ENCODE assay signal across 7 mouse cellular contexts in genomic region chrX:106219171-106220032, GRCm38 (mm10). TPM values are rescaled to one million over a fixed set of nuclear protein-coding genes. Genes with fewer than 3 reads are reported as not detected.
A peak's percentile ranks its signal among the peaks of the same experiment; 100 is the strongest.
DNase-seq lines count a peak whose midpoint lies in the region; ATAC-seq and TF ChIP-seq lines count a peak whose summit lies in the region.

No protein-coding gene starts in this region.

- H3K27ac ChIP-seq in embryonic facial prominence, embryonic 11.5 days (replicated peaks; ENCODE audit: low read depth, low read length) = no peak overlapping the region
- no peak overlapping the region for H3K27ac ChIP-seq in kidney, adult 2 months (ENCODE audit: insufficient read depth, low read depth, low read length)
- no peak overlapping the region for H3K27ac ChIP-seq in limb, embryonic 11.5 days (replicated peaks; ENCODE audit: low read depth, low read length)
- peak overlapping the region; percentile 90 for H3K27ac ChIP-seq in midbrain, embryonic 13.5 days

- ATAC-seq in embryonic facial prominence, embryonic 11.5 days (replicated peaks; ENCODE audit: insufficient number of reproducible peaks, low FRiP score, low TSS enrichment, low read depth) = peak; percentile 95
- peak; percentile 95 for ATAC-seq in limb, embryonic 11.5 days (ENCODE audit: insufficient number of reproducible peaks, low FRiP score, low TSS enrichment, low read depth)
- peak; percentile 98 for ATAC-seq in midbrain, embryonic 13.5 days

- no peaks in the 10 kb centered on the region for H3K4me1 ChIP-seq in embryonic facial prominence, embryonic 11.5 days (ENCODE audit: control insufficient read depth, insufficient read depth, low read length)
- H3K4me1 ChIP-seq in kidney, adult 2 months (ENCODE audit: control insufficient read depth, insufficient read depth, low read length) = no peaks in the 10 kb centered on the region; the same call in 1 of the 2 replicates
- no peaks in the 10 kb centered on the region for H3K4me1 ChIP-seq in limb, embryonic 11.5 days (ENCODE audit: control insufficient read depth, insufficient read depth, low read length)
- no peaks in the 10 kb centered on the region for H3K4me1 ChIP-seq in midbrain, embryonic 13.5 days (replicated peaks)

- no peaks in the 10 kb centered on the region for H3K9me3 ChIP-seq in embryonic facial prominence, embryonic 11.5 days (replicated peaks; ENCODE audit: control insufficient read depth, low read length)
- no peaks in the 10 kb centered on the region for H3K9me3 ChIP-seq in limb, embryonic 11.5 days (ENCODE audit: control insufficient read depth, low read length)
- H3K9me3 ChIP-seq in midbrain, embryonic 13.5 days = no peaks in the 10 kb centered on the region

- peak overlapping the region; percentile 52 for H3K4me2 ChIP-seq in embryonic facial prominence, embryonic 11.5 days (ENCODE audit: low read depth, low read length)
- peak overlapping the region; percentile 50 for H3K4me2 ChIP-seq in limb, embryonic 11.5 days (ENCODE audit: low read depth, severe bottlenecking)
- H3K4me2 ChIP-seq in midbrain, embryonic 13.5 days (replicated peaks) = peak overlapping the region; percentile 50

- peak; percentile 70 for DNase-seq in adrenal gland, postnatal 25 days
- DNase-seq in embryonic facial prominence, embryonic 11.5 days (ENCODE audit: low spot score) = peak; percentile 73
- peak; percentile 76 to 77 for DNase-seq in heart, adult 18-20 months
- DNase-seq in kidney, adult 2 months = peak; percentile 80
- DNase-seq in limb, embryonic 11.5 days (ENCODE audit: low spot score) = peak; percentile 72
- DNase-seq in spleen, adult 12 weeks (ENCODE audit: low spot score) = peak; percentile 42

- no peak for TF ChIP-seq POLR2A in kidney, adult 2 months (IDR thresholded peaks at IDR 0.05; ENCODE audit: low read depth, low read length)

- no peak for TF ChIP-seq CTCF in kidney, adult 2 months (conservative IDR thresholded peaks at IDR 0.05; ENCODE audit: insufficient read depth, insufficient read length, low read depth, low read length)

- peak overlapping the region; percentile 50 for H3K4me3 ChIP-seq in embryonic facial prominence, embryonic 11.5 days (ENCODE audit: low read depth, low read length)
- H3K4me3 ChIP-seq in kidney, adult 2 months (ENCODE audit: insufficient read depth, low read depth, low read length) = peak overlapping the region; percentile 63
- peak overlapping the region; percentile 52 for H3K4me3 ChIP-seq in limb, embryonic 11.5 days (ENCODE audit: low read depth, low read length)
- H3K4me3 ChIP-seq in midbrain, embryonic 13.5 days (replicated peaks) = peak overlapping the region; percentile 56

- H3K36me3 ChIP-seq in embryonic facial prominence, embryonic 11.5 days (replicated peaks; ENCODE audit: control insufficient read depth, insufficient read depth, low read depth, low read length) = no peaks in the 10 kb centered on the region
- H3K36me3 ChIP-seq in kidney, adult 2 months (ENCODE audit: control insufficient read depth, insufficient read depth, low read length) = no peaks in the 10 kb centered on the region
- H3K36me3 ChIP-seq in limb, embryonic 11.5 days (ENCODE audit: control insufficient read depth, insufficient read depth, low read length) = no peaks in the 10 kb centered on the region
- no peaks in the 10 kb centered on the region for H3K36me3 ChIP-seq in midbrain, embryonic 13.5 days

- H3K27me3 ChIP-seq in embryonic facial prominence, embryonic 11.5 days (ENCODE audit: control insufficient read depth, insufficient read depth, low read length) = no peaks in the 10 kb centered on the region
- H3K27me3 ChIP-seq in kidney, adult 2 months (replicated peaks; ENCODE audit: control insufficient read depth, insufficient read depth, low read length) = no peaks in the 10 kb centered on the region
- H3K27me3 ChIP-seq in limb, embryonic 11.5 days (ENCODE audit: control insufficient read depth, insufficient read depth, low read length) = no peaks in the 10 kb centered on the region
- H3K27me3 ChIP-seq in midbrain, embryonic 13.5 days = peaks cover 2% of the 10 kb centered on the region; the same call in 1 of the 2 replicates

- WGBS in embryonic facial prominence, embryonic 11.5 days = 19% methylated on average over 45 of the region's 60 CpGs
- WGBS in kidney, adult 2 months = under 1% methylated on average over 60 of the region's 60 CpGs
- 26% methylated on average over 60 of the region's 60 CpGs for WGBS in limb, embryonic 11.5 days
- WGBS in midbrain, embryonic 13.5 days = 26% methylated on average over 60 of the region's 60 CpGs

- H3K9ac ChIP-seq in embryonic facial prominence, embryonic 11.5 days (replicated peaks; ENCODE audit: low read length) = peak overlapping the region; percentile 73
- H3K9ac ChIP-seq in limb, embryonic 11.5 days (ENCODE audit: low read length) = peak overlapping the region; percentile 64
- peak overlapping the region; percentile 80 for H3K9ac ChIP-seq in midbrain, embryonic 13.5 days (replicated peaks)

RNA-seq across cellular contexts. Expression of gene Taf9b, which starts 1.6 kb away (rescaled TPM):
- total RNA-seq in adrenal gland, postnatal 25 days (2021) = 16.4 and 16.8 TPM in 2 replicates
- 11.6 and 13.3 TPM in 2 replicates for polyA plus RNA-seq in embryonic facial prominence, embryonic 11.5 days (2014; fragmentation: Nextera tagmentation; extraction: Ambion mirVana)
- 10 to 100 TPM in 1 of 2 experiments, 1 to 10 TPM in 1; 6.9 to 10.7 TPM for total RNA-seq in heart, adult 18-20 months (2021)
- 9.3 and 12.5 TPM in 2 replicates for polyA plus RNA-seq in kidney, adult 2 months (2012; rRNA removed)
- polyA plus RNA-seq in limb, embryonic 11.5 days (2014; fragmentation: Nextera tagmentation; extraction: Ambion mirVana) = 8.2 and 10.8 TPM in 2 replicates
- polyA plus RNA-seq in midbrain, embryonic 13.5 days (2015; fragmentation: Nextera tagmentation; extraction: Ambion mirVana) = 12.1 and 14.3 TPM in 2 replicates

RNA-seq across cellular contexts. Expression of gene Pgk1, which starts 32.5 kb away (rescaled TPM):
- 218 and 234 TPM in 2 replicates for total RNA-seq in adrenal gland, postnatal 25 days (2021)
- 438 and 455 TPM in 2 replicates for polyA plus RNA-seq in embryonic facial prominence, embryonic 11.5 days (2014; fragmentation: Nextera tagmentation; extraction: Ambion mirVana)
- 100 to 1,000 TPM; 458 to 480 TPM for total RNA-seq in heart, adult 18-20 months (2021)
- 325 and 361 TPM in 2 replicates for polyA plus RNA-seq in kidney, adult 2 months (2012; rRNA removed)
- 418 and 465 TPM in 2 replicates for polyA plus RNA-seq in limb, embryonic 11.5 days (2014; fragmentation: Nextera tagmentation; extraction: Ambion mirVana)
- 263 and 273 TPM in 2 replicates for polyA plus RNA-seq in midbrain, embryonic 13.5 days (2015; fragmentation: Nextera tagmentation; extraction: Ambion mirVana)

RNA-seq across cellular contexts. Expression of gene Fnd3c2, which starts 35.8 kb away (rescaled TPM):
- not detected in 2 replicates for total RNA-seq in adrenal gland, postnatal 25 days (2021)
- not detected in 2 replicates for polyA plus RNA-seq in embryonic facial prominence, embryonic 11.5 days (2014; fragmentation: Nextera tagmentation; extraction: Ambion mirVana)
- total RNA-seq in heart, adult 18-20 months (2021) = not detected
- polyA plus RNA-seq in kidney, adult 2 months (2012; rRNA removed) = not detected in 2 replicates
- polyA plus RNA-seq in limb, embryonic 11.5 days (2014; fragmentation: Nextera tagmentation; extraction: Ambion mirVana) = not detected in 2 replicates
- polyA plus RNA-seq in midbrain, embryonic 13.5 days (2015; fragmentation: Nextera tagmentation; extraction: Ambion mirVana) = not detected in 2 replicates
